Mouse (Mus musculus): ENCODE measurements around the gene Mcam.

- no peak for TF ChIP-seq CTCF (IDR thresholded peaks at IDR 0.05; ENCODE audit: borderline replicate concordance, insufficient read depth, low read length)
- TF ChIP-seq POLR2A (IDR thresholded peaks at IDR 0.05; ENCODE audit: low read depth, low read length): no peak
Observed at GRCm38 (mm10) chr9:44119948-44120465, 14.3 kb upstream of the Mcam start.

All from embryonic fibroblast, embryonic 13.5 days (primary cell).